Mouse (Mus musculus) erythroblast, embryonic 14.5 days (primary cell): ENCODE results near the gene Atp6v0a2.

Experiments
- GATA1 ChIP-seq: IDR thresholded peaks from 2 replicates; pipeline ENCODE4 v1.6.1; 2012; ENCODE audit warnings: low read length, inconsistent platforms, mixed read lengths
- TAL1 ChIP-seq: IDR thresholded peaks from 3 replicates; pipeline ENCODE4 v1.6.1; 2012; ENCODE audit warnings: low read length, inconsistent platforms, mixed read lengths

DNA sequence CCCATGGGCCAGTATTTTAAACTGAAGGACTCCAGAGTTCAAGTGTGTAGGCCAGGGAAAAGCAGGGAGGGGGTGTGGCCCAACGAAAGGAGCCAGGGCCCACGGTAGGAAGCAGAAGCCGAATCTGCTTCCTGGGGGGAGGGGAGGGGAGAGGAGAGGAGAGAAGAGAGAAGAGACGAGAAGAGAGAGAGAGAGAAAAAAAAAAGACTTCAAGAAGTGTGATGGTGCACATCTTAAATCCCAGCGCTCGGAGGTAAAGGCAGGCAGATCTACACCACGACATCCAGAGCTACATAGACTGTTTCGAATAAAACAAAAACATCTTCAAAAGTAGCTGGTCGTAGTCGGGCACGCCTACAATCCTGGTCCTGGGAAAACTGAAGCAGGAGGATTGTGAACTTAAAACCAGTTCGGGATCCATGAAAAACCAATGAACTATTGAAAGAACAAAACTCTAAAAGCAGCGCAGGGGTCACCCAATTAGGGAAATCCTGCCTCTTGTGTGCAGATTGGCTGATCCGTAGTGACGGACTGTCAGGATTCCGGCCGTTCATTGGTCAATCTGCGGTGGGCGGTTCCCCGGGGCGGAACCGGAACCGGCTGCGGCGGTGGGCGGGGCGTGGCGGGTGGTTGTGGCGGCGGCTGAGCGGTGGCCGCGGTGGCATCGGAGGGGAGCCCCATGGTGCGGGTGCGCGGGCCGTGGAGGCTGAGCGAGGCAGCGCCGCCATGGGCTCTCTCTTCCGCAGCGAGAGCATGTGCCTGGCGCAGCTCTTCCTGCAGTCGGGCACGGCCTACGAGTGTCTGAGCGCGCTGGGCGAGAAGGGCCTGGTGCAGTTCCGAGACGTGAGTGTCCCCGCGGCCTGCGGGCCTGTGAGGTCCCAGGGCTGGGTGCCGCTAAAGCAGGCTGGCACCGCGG lies at the start of gene Atp6v0a2:
- no peak for TF ChIP-seq GATA1
- no peak for TF ChIP-seq TAL1
